Mouse (Mus musculus) midbrain, postnatal 0 days (tissue): Measurements from ENCODE around the gene Hps4. TPM values are rescaled to one million over a fixed set of nuclear protein-coding genes. Genes with fewer than 3 reads are reported as not detected.

Experiments used
- ATAC-seq: fragments of 200-750 bp; cut with Nextera tagmentation; 2 replicates; pipeline ENCODE4 v1.8.0; 2017; ENCODE audit warnings: moderate number of reproducible peaks, mild to moderate bottlenecking, moderate TSS enrichment, moderate library complexity; ENCODE audit not compliant: low FRiP score
- DNase-seq: peaks from one replicate; pipeline ENCODE4 v3.0.0-alpha.2; 2015; ENCODE audit warnings: low spot score
- H3K27ac ChIP-seq: fragments of 300-500 bp; sonication (generic); 2 replicates; pipeline ENCODE4 v1.5.1; 2014; ENCODE audit warnings: low read depth, mild to moderate bottlenecking, low read length, mixed read lengths
- H3K27me3 ChIP-seq: fragments of 300-500 bp; sonication (generic); 2 replicates; pipeline ENCODE4 v1.6.1; 2014; ENCODE audit warnings: low read length, control low read depth, mixed read lengths; ENCODE audit not compliant: insufficient read depth
- H3K36me3 ChIP-seq: fragments of 300-500 bp; sonication (generic); 2 replicates; pipeline ENCODE4 v1.6.1; 2014; ENCODE audit warnings: low read length, control low read depth, mixed read lengths; ENCODE audit not compliant: insufficient read depth
- H3K4me1 ChIP-seq: fragments of 300-500 bp; sonication (generic); 2 replicates; pipeline ENCODE4 v1.6.1; 2014; ENCODE audit warnings: mild to moderate bottlenecking, control low read depth, antibody characterized with exemption, low read length, mixed read lengths; ENCODE audit not compliant: insufficient read depth
- H3K4me2 ChIP-seq: fragments of 300-500 bp; sonication (generic); 2 replicates; pipeline ENCODE4 v1.6.1; 2014; ENCODE audit warnings: low read depth, mild to moderate bottlenecking, low read length, mixed read lengths; ENCODE audit not compliant: poor library complexity, severe bottlenecking
- H3K4me3 ChIP-seq: fragments of 300-500 bp; sonication (generic); 2 replicates; pipeline ENCODE4 v1.5.1; 2014; ENCODE audit warnings: low read depth, mild to moderate bottlenecking, low read length, moderate library complexity
- H3K9ac ChIP-seq: fragments of 300-500 bp; sonication (generic); replicated peaks from 2 replicates; pipeline ENCODE4 v1.6.1; 2014; ENCODE audit warnings: mild to moderate bottlenecking, low read length, moderate library complexity, mixed read lengths; ENCODE audit not compliant: poor library complexity, severe bottlenecking
- H3K9me3 ChIP-seq: fragments of 300-500 bp; sonication (generic); 2 replicates; pipeline ENCODE4 v1.6.1; 2016; ENCODE audit warnings: low read length, control low read depth
- CTCF ChIP-seq: IDR thresholded peaks from 2 replicates; pipeline ENCODE4 v1.5.1; 2016; ENCODE audit warnings: antibody characterized with exemption, mild to moderate bottlenecking
- whole genome bisulfite sequencing: fragments of 180-500 bp; shearing (Covaris S2); extraction: QIAGEN DNeasy Blood & Tissue Kit; methylation state at CpG from one replicate; pipeline ENCODE4 v1.1.7; 2014; 5-methylcytosine and 5-hydroxymethylcytosine counted together
- polyA plus RNA-seq: library from polyadenylated mRNA; unstranded; fragments of >200 nt; fragmentation: Nextera tagmentation; extraction: Ambion mirVana; gene quantifications from 2 replicates; pipeline ENCODE4 v1.2.1, GENCODE M21; 2015
- total RNA-seq: library from RNA; depleted of rRNA; stranded (reverse); fragments of >200 nt; gene quantifications from 2 replicates; pipeline ENCODE4 v1.2.3, GENCODE M21; 2014

Gene Hps4
- total and polyA plus RNA-seq, 2 experiments from 2014 or later = 34.9 to 36.1 TPM

DNA sequence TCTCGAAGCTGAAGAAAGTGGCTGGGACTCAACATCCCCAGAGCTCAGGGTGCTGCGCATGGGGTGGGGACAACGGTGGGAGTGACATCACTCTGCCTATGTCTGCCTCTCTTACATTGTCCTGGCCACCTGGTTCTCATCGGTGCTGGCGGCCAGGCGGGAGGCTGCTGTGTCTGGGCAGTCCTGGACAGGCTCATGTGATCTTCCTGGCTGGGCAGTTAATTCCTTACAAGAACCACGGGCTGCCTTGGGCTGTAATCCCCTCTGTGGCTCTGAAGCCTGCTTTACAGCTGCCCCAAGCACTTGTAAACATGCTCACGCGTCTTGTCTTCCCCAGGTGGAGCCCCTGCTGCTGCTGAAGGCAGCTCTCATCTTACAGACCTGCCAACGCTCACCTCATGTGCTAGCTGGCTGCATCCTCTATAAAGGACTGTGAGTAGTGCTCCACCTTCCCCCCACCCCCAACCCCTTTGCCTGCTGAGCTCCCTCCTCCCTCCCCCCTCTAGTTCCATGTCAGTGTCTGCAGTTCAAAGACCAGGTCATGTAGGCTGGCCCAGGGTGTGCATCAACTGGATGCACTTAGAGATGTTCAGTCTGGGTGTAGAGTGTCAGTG, 21.4 kb downstream of the Hps4 start:
- DNase-seq = no peak
- Histone ChIP-seq H3K4me1 (no peaks in the 10 kb centered on the region), H3K27me3 (no peaks in the 10 kb centered on the region), H3K9me3 (no peaks in the 10 kb centered on the region), H3K4me3 (no peak overlapping the region), H3K27ac (no peak overlapping the region), H3K36me3 (peaks cover 45% of the 10 kb centered on the region), H3K9ac (no peak overlapping the region), H3K4me2 (no peak overlapping the region)
- TF ChIP-seq CTCF = no peak
- no peak for ATAC-seq
- 69% methylated on average over 10 of the region's 10 CpGs for WGBS

DNA sequence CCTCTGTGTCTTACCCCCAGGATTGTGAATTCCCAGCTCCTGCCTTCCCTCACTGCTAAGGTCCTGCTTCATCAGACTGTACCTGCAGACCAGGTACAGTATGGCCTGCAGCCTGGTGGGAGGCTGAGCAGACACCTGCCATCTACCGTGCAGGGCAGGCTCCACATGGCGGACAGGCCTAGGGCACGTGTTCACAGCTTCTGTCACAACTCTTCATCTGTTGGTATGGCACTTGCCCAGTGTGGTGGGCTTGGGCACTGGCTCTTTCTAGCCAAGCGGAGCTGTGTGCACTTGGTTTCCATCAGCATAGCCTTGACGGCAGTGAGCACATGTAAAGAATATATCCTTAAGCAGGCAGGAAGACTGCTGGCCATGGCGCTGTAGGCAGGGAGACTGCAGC, 24.0 kb downstream of the Hps4 start:
- Histone ChIP-seq H3K4me3 (no peak overlapping the region), H3K4me2 (no peak overlapping the region), H3K27ac (no peak overlapping the region), H3K27me3 (no peaks in the 10 kb centered on the region), H3K9me3 (no peaks in the 10 kb centered on the region), H3K36me3 (peaks cover 53% of the 10 kb centered on the region), H3K4me1 (peaks cover 13% of the 10 kb centered on the region), H3K9ac (no peak overlapping the region)
- ATAC-seq (no peak), DNase-seq (no peak)
- 97% methylated on average over 6 of the region's 6 CpGs for WGBS
- TF ChIP-seq CTCF = no peak

DNA sequence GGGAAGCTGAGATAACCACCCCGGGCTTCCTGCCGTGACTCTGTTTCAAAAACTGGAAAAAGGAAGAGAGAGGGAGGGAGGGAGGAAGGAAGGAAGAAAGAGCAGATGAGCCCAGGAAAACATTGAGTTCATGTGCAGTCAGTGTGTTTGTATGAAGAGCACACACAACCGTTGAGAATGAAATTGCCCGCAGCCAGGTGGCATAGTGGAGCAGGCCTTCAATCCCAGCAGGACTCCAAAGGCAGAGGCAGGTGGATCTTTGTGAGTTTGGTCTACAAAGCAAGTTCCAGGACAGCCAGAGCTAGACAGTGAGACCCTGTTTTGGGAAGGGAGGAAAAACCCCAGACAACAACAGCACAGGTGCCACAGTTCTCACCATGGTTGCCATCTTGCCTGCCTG, 24.5 kb downstream of the Hps4 start:
- no peak for ATAC-seq
- Histone ChIP-seq H3K27ac (no peak overlapping the region), H3K27me3 (no peaks in the 10 kb centered on the region), H3K9ac (no peak overlapping the region), H3K4me1 (peaks cover 17% of the 10 kb centered on the region), H3K4me2 (no peak overlapping the region), H3K4me3 (no peak overlapping the region), H3K36me3 (peaks cover 53% of the 10 kb centered on the region), H3K9me3 (no peaks in the 10 kb centered on the region)
- DNase-seq = no peak
- TF ChIP-seq CTCF = peak; percentile 40
- 93% methylated on average over 4 of the region's 4 CpGs for WGBS

DNA sequence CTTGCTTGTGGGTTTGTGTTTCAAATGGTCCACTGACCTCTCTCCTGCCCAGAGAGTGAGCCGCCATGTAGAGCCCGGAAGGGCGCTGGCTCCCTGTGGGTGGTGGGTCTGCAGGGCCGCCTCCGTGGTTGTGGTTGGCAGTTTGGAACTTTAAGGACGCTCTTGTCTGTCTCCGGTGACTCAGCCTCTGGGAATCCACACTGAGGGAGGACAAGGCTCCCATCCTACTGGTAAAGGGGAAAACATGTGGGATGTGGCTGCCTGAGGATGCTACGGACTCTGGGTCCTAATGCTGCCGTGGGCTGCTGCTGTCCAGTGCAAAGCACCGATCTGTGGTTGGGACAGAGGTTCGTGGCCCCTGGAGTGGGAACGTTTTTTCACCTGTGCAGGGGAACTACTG, 25.0 kb downstream of the Hps4 start:
- peaks cover 51% of the 10 kb centered on the region for H3K36me3 ChIP-seq
- 90% methylated on average over 12 of the region's 12 CpGs for WGBS
- H3K4me1 ChIP-seq = peaks cover 23% of the 10 kb centered on the region
- H3K9me3 ChIP-seq = no peaks in the 10 kb centered on the region
- no peak overlapping the region for H3K4me3 ChIP-seq
- DNase-seq (no peak), ATAC-seq (no peak)
- no peak overlapping the region for H3K27ac ChIP-seq
- H3K4me2 ChIP-seq = no peak overlapping the region
- no peaks in the 10 kb centered on the region for H3K27me3 ChIP-seq
- no peak for TF ChIP-seq CTCF
- no peak overlapping the region for H3K9ac ChIP-seq

DNA sequence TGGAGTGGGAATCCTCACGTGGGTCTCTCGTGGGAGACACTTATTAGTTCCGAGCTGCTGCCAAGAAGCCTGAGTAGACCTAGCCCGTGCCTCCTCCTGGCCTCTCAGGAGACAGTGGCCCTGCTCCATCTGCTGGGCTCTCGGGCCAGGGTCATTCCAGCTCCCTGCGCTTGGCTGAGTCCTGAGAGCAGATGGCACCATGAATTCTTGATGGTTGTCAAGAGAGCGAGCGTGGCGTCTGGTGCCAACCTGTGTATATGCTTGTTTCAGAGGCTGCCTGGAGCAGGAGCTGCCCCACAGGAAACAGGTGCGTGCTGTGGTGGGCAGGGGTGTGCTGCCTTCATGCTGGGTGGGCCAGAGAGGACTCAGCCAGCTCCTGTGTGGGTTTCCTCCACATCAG, 25.8 kb downstream of the Hps4 start:
- no peak overlapping the region for H3K9ac ChIP-seq
- DNase-seq = peak; percentile 86
- no peak for ATAC-seq
- H3K27me3 ChIP-seq = no peaks in the 10 kb centered on the region
- H3K4me2 ChIP-seq = no peak overlapping the region
- no peak for TF ChIP-seq CTCF
- H3K9me3 ChIP-seq = no peaks in the 10 kb centered on the region
- H3K36me3 ChIP-seq = peaks cover 45% of the 10 kb centered on the region
- WGBS = 80% methylated on average over 10 of the region's 10 CpGs
- H3K4me1 ChIP-seq = peaks cover 26% of the 10 kb centered on the region
- no peak overlapping the region for H3K4me3 ChIP-seq
- H3K27ac ChIP-seq = no peak overlapping the region

DNA sequence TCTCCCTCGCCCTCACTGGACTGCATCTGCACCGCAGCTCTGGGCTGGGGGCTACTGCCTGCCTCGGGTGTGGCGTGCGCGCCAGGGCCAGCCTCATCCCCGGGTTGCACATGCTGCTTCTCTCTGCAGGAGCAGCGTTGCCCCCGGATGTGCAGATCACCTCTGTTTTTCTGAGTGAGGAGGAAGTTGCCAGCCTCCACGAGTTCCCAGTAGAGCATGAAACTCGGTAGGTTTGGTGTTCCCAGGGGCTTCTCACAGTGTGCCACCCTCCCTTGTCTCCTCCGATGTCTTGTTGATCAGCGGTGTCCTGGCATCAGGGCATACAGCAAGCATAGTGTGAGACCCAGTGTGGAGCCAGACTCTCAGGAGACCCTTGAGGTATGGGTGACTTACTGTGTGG, 26.4 kb downstream of the Hps4 start:
- Histone ChIP-seq H3K9ac (no peak overlapping the region), H3K4me2 (no peak overlapping the region), H3K36me3 (peaks cover 39% of the 10 kb centered on the region), H3K27me3 (no peaks in the 10 kb centered on the region), H3K9me3 (no peaks in the 10 kb centered on the region), H3K27ac (peak overlapping the region; percentile 52; the same call in 1 of the 2 replicates), H3K4me3 (no peak overlapping the region), H3K4me1 (peaks cover 26% of the 10 kb centered on the region)
- no peak for TF ChIP-seq CTCF
- 83% methylated on average over 13 of the region's 13 CpGs for WGBS
- no peak for ATAC-seq
- no peak for DNase-seq
